Mouse (Mus musculus): ENCODE measurements around the gene Arhgap10. TPM values are rescaled to one million over a fixed set of nuclear protein-coding genes. Genes with fewer than 3 reads are reported as not detected.

Gene Arhgap10
- total and polyA plus RNA-seq, 3 experiments: 2.7 to 5.9 (median 4.8) TPM

DNA sequence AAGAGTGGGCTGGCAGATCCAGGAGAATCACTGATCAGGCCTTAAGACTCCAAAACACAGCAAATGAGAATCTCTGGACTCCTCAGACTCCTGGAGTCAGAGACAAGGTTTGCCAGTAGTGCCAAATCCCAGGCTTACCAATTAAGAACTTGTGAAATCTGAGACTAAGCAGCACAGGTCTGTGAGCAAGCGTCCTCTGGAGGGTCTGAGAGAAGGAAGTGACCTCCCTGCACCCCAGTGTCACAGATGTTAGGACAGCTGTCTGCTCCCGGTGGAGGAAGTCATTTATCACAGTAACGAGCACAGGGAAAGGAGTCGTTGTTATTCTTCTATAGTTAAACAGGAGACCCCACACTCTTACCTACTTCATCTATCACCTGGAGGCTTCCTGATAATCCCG, 101.0 kb downstream of the Arhgap10 start:
- Histone ChIP-seq H3K27ac (ENCODE audit: insufficient read depth, low read depth) (no peak overlapping the region), H3K79me2 (replicated peaks; ENCODE audit: control insufficient read depth, extremely low read depth, insufficient read depth, poor library complexity, severe bottlenecking) (no peaks in the 10 kb centered on the region), H3K4me2 (ENCODE audit: insufficient read depth, low read depth, poor library complexity, severe bottlenecking) (no peak overlapping the region), H3K4me1 (ENCODE audit: control insufficient read depth in 1 of 2, insufficient read depth in 2 of 2) (peaks cover 0 to 9% of the 10 kb centered on the region in 2 experiments; a peak in 2 of 4 replicates), H3K4me3 (replicated peaks in 1 of 3; ENCODE audit: low read depth in 2 of 3, low read length in 2 of 3, poor library complexity in 1 of 3) (no peak overlapping the region), H3K27me3 (replicated peaks) (no peaks in the 10 kb centered on the region), H3K9me3 (replicated peaks; ENCODE audit: low read length) (no peaks in the 10 kb centered on the region), H3K36me3 (replicated peaks in 1 of 2; ENCODE audit: control insufficient read depth in 1 of 2, insufficient read depth in 1 of 2, low read length in 1 of 2) (peaks cover 0 to 5% of the 10 kb centered on the region in 2 experiments), H3K9ac (ENCODE audit: insufficient read depth, low read depth) (no peak overlapping the region)
- in situ Hi-C loops (cut with MboI; ENCODE audit: low pct_ligation_motif_present, low pct_unique_long_range_greater_than_20kb, low sequenced_read_pairs): loop anchor here (10.0 kb wide), 1 partner anchor 128 kb away; the partner anchor contains the start of gene Prmt9
- no peak for DNase-seq (ENCODE audit: extremely low read depth)
- TF ChIP-seq TCF12 (IDR thresholded peaks at IDR 0.05; ENCODE audit: low read depth, low read length) (no peak), UBTF (IDR thresholded peaks at IDR 0.05; ENCODE audit: low read depth, low read length) (no peak), ZMIZ1 (IDR thresholded peaks at IDR 0.05; ENCODE audit: low read depth, low read length) (no peak), MAFK (IDR thresholded peaks at IDR 0.05; ENCODE audit: insufficient replicate concordance, low read length) (no peak), ZC3H11A (IDR thresholded peaks at IDR 0.05; ENCODE audit: low read depth, low read length) (no peak), USF1 (IDR thresholded peaks at IDR 0.05; ENCODE audit: low read depth, low read length) (no peak), ZKSCAN1 (IDR thresholded peaks at IDR 0.05; ENCODE audit: borderline replicate concordance, low read depth, low read length) (no peak), ZNF384 (IDR thresholded peaks at IDR 0.05; ENCODE audit: low read depth, low read length) (no peak), ETS1 (conservative IDR thresholded peaks at IDR 0.05; ENCODE audit: low read depth, low read length) (no peak)
- dilution Hi-C loops (cut with MboI; ENCODE audit: extremely low pct_ligation_motif_present, extremely low pct_unique_long_range_greater_than_20kb, low sequenced_read_pairs): no loop called here

- in situ Hi-C loops (cut with MboI; ENCODE audit: low pct_ligation_motif_present, low pct_unique_long_range_greater_than_20kb, low sequenced_read_pairs): loop anchor here (10.0 kb wide), 1 partner anchor 129 kb away; the partner anchor contains the start of gene Prmt9
- no peak for DNase-seq (ENCODE audit: extremely low read depth)
- H3K4me2 ChIP-seq (ENCODE audit: insufficient read depth, low read depth, poor library complexity, severe bottlenecking): no peak overlapping the region
- no peak overlapping the region for H3K27ac ChIP-seq (ENCODE audit: insufficient read depth, low read depth)
- no peak overlapping the region for H3K4me3 ChIP-seq (replicated peaks in 1 of 3; ENCODE audit: low read depth in 2 of 3, low read length in 2 of 3, poor library complexity in 1 of 3)
- H3K9me3 ChIP-seq (replicated peaks; ENCODE audit: low read length): no peaks in the 10 kb centered on the region
- no peaks in the 10 kb centered on the region for H3K79me2 ChIP-seq (replicated peaks; ENCODE audit: control insufficient read depth, extremely low read depth, insufficient read depth, poor library complexity, severe bottlenecking)
- peaks cover 2 to 9% of the 10 kb centered on the region in 2 experiments for H3K36me3 ChIP-seq (replicated peaks in 1 of 2; ENCODE audit: control insufficient read depth in 1 of 2, insufficient read depth in 1 of 2, low read length in 1 of 2)
- TF ChIP-seq ZC3H11A (IDR thresholded peaks at IDR 0.05; ENCODE audit: low read depth, low read length): no peak
- TF ChIP-seq POLR2A (IDR thresholded peaks at IDR 0.05; ENCODE audit: low read depth, low read length): no peak
- no peak for TF ChIP-seq IRF4 (IDR thresholded peaks at IDR 0.05; ENCODE audit: low read depth, low read length)
- TF ChIP-seq NRF1 (IDR thresholded peaks at IDR 0.05; ENCODE audit: low read depth, low read length): no peak
- no peak for TF ChIP-seq PAX5 (IDR thresholded peaks at IDR 0.05; ENCODE audit: low read length)
- no peak for TF ChIP-seq ELF1 (IDR thresholded peaks at IDR 0.05; ENCODE audit: low read depth, low read length)
- no peak for TF ChIP-seq SMC3 (IDR thresholded peaks at IDR 0.05; ENCODE audit: low read depth, low read length)
- TF ChIP-seq MEF2A (IDR thresholded peaks at IDR 0.05; ENCODE audit: borderline replicate concordance, low read depth, low read length): no peak
- TF ChIP-seq MAFK (IDR thresholded peaks at IDR 0.05; ENCODE audit: insufficient replicate concordance, low read length): no peak
- no peak for TF ChIP-seq JUND (conservative IDR thresholded peaks at IDR 0.05; ENCODE audit: low read depth, low read length)
- no peak for TF ChIP-seq CHD2 (IDR thresholded peaks at IDR 0.05; ENCODE audit: low read length)
- no peak for TF ChIP-seq USF2 (conservative IDR thresholded peaks at IDR 0.05; ENCODE audit: low read depth, low read length)
- TF ChIP-seq MAZ (IDR thresholded peaks at IDR 0.05; ENCODE audit: low read depth, low read length): no peak
- no peak for TF ChIP-seq SIN3A (IDR thresholded peaks at IDR 0.05; ENCODE audit: low read length)
- TF ChIP-seq MYC (IDR thresholded peaks at IDR 0.05; ENCODE audit: low read depth, low read length): no peak
- TF ChIP-seq TBP (conservative IDR thresholded peaks at IDR 0.05; ENCODE audit: low read depth, low read length): no peak
- TF ChIP-seq USF1 (IDR thresholded peaks at IDR 0.05; ENCODE audit: low read depth, low read length): no peak
- peaks cover 0 to 7% of the 10 kb centered on the region in 2 experiments; a peak in 2 of 4 replicates for H3K4me1 ChIP-seq (ENCODE audit: control insufficient read depth in 1 of 2, insufficient read depth in 2 of 2)
- no peak overlapping the region for H3K9ac ChIP-seq (ENCODE audit: insufficient read depth, low read depth)
- dilution Hi-C loops (cut with MboI; ENCODE audit: extremely low pct_ligation_motif_present, extremely low pct_unique_long_range_greater_than_20kb, low sequenced_read_pairs): no loop called here
- H3K27me3 ChIP-seq (replicated peaks): no peaks in the 10 kb centered on the region
Measured at GRCm38 (mm10) chr8:77416034-77416433, 101.7 kb downstream of the Arhgap10 start.

All from CH12.LX (cell line).